Mouse (Mus musculus): Measurements from ENCODE around the gene Ufl1. TPM values are rescaled to one million over a fixed set of nuclear protein-coding genes. Genes with fewer than 3 reads are reported as not detected.
A peak's percentile ranks its signal among the peaks of the same experiment; 100 is the strongest.
"Not testable (repeated sequence)": the region's sequence is repeated elsewhere in the genome, so short reads cannot be mapped to it uniquely, and the experiment has no call there.

Gene Ufl1
- 17.7 and 22.8 TPM in 2 replicates for total RNA-seq (2017)

DNA sequence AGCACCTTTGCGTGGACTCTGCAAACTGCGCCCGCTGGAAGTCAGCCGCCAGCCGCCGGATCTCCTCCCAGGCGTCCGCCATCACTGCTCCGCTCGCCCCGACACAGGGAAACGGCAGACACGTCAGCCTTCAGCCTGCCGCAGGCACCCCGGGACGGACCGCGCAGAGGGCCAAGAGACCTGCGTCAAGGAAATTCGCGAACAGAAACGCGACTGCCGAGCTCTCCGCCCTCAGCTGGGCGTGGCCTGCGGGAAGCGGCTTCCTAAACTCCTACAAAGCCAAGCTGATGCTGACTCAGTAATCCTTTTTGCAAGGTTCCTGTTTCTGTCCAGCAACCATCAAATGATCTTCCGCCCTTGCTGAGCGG is at the start of gene Ufl1:
Gene Ufl1 (minus strand): TSS at position 151 of the 368 bp plus-strand sequence.
- peak; percentile 97 for ATAC-seq (ENCODE audit: extremely low read depth, insufficient number of reproducible peaks, low FRiP score, poor library complexity, severe bottlenecking)

DNA sequence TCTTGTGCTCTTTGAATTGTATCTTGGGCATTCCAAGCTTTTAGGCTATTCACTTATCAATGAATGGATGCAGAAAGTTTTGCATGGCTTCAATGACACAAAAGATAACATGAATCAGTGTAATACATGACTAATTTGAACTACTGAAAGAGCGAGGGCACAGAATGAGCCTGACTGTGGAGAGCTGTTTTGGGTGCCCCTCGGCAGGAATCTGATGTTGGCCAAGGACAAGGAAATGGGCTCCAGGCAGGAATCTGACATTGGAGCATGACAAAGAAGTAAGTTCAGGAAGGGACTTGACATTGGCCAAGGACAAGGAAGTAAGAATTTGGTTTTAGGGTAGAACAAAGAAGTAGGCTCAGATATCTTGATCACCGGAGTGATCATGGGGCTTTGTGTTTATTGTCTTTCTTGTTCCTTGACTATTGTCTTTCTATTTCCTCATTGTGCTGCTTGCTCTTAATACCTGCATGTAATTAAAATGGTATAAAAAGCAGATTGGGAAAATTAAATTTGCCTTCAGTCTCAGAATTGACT is 44.1 kb upstream of the Ufl1 start:
- ATAC-seq (ENCODE audit: extremely low read depth, insufficient number of reproducible peaks, low FRiP score, poor library complexity, severe bottlenecking): no peak

GRCm38 (mm10) chr4:25322631-25323178 is 41.1 kb upstream of the Ufl1 start:
- no peak for ATAC-seq (ENCODE audit: extremely low read depth, insufficient number of reproducible peaks, low FRiP score, poor library complexity, severe bottlenecking)

DNA sequence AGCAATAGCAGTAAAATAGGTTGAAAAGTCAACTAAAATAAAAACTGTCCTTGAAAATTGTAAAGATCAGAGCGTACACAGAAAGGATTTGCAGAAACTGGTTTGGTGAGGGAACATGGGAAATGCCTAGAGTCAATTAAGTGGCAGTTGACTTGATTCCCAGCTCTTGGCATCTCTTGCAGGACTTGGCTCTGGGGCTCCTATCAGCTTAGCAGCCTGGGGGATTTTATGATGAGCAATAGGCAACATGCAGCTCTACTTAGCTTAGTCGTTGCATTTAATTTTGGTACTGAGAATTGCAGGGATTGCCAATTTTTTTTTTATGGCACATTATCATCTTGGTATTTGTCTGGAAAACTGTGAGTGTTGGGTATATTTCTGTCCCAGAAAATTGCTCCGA is 32.1 kb upstream of the Ufl1 start:
- no peak for ATAC-seq (ENCODE audit: extremely low read depth, insufficient number of reproducible peaks, low FRiP score, poor library complexity, severe bottlenecking)

- not testable (repeated sequence) for ATAC-seq (ENCODE audit: extremely low read depth, insufficient number of reproducible peaks, low FRiP score, poor library complexity, severe bottlenecking)
Measured at GRCm38 (mm10) chr4:25285002-25285401, 3.4 kb upstream of the Ufl1 start.

- ATAC-seq (ENCODE audit: extremely low read depth, insufficient number of reproducible peaks, low FRiP score, poor library complexity, severe bottlenecking): peak; percentile 25
Measured at GRCm38 (mm10) chr4:25280938-25281670, 517 bp downstream of the Ufl1 start.

DNA sequence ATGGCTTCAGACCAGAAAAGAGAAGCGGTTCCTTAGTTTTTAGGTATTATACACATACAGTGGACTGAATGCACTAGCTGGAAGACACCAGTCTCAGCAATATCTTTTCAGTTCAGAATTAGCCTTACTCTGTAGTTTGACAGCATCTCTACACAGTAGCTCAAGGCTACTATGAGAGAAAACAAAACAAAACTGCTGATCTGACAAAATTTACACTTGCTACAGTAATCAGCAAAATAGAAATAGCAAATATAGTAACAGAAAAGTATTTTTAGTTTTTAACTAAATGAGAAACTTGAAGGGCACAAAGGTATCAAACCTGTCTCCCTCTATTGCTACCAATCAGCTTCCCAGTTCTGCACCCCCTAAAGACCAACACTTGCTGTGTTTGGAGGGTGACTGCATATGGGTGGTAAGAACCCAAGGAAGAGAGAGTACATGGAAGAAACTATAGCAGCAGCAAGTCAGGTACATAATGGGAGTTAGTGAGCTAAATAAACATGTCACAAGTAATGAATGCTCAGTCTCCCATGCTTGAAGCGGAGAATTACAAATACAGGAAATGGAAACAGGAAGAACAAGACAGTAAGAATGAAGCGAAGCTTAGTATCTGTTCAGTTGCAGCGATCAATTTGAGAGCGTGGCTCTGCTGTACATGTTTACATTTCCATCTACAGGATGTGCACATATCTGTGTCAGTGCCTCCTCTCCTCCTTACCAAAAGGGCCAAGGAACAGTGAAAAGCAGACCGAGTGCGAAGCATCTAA is 8.6 kb downstream of the Ufl1 start:
- ATAC-seq (ENCODE audit: extremely low read depth, insufficient number of reproducible peaks, low FRiP score, poor library complexity, severe bottlenecking): peak; percentile 60; the same call in 1 of the 2 replicates

DNA sequence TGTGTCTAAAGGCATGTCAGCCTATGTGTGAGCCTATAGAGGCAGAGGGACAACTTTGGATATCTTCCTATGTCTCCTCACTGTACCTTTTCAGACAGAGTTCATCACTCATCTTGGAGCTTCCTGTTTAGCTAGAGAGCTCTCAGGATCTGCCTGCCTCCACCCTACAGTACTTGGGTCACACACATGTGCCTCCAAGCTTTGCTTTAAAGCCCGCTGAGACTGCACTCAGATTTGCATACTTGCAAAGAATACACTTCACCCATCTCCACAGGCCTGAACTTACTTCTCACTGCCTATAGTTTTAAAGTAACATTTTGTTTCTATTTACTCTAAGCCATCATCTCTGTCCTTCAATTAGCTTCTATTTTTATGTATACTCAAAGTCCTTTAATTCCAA is 9.7 kb downstream of the Ufl1 start:
- ATAC-seq (ENCODE audit: extremely low read depth, insufficient number of reproducible peaks, low FRiP score, poor library complexity, severe bottlenecking): no peak

- ATAC-seq (ENCODE audit: extremely low read depth, insufficient number of reproducible peaks, low FRiP score, poor library complexity, severe bottlenecking): no peak
Measured at GRCm38 (mm10) chr4:25267144-25267543, 14.5 kb downstream of the Ufl1 start.

GRCm38 (mm10) chr4:25257822-25258398 is 23.7 kb downstream of the Ufl1 start:
- ATAC-seq (ENCODE audit: extremely low read depth, insufficient number of reproducible peaks, low FRiP score, poor library complexity, severe bottlenecking): no peak

- no peak for ATAC-seq (ENCODE audit: extremely low read depth, insufficient number of reproducible peaks, low FRiP score, poor library complexity, severe bottlenecking)
Measured at GRCm38 (mm10) chr4:25242776-25243175, 38.8 kb downstream of the Ufl1 start, which contains the start of gene Fhl5. Gene Fhl5 (minus strand): TSS chr4:25242876.

DNA sequence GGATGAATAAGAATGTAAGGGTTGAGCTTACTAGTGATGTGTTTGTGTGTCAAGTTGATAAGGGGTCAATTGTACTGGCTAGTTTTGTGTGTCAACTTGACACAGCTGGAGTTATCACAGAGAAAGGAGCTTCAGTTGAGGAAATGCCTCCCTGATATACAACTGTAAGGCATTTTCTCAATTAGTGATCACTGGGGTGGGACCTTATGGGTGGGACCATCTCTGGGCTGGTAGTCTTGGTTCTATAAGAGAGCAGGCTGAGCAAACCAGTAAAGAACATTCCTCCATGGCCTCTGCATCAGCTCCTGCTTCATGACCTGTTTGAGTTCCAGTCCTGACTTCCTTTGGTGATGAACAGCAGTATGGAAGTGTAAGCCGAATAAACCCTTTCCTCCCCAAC is 46.0 kb downstream of the Ufl1 start:
- not testable (repeated sequence) for ATAC-seq (ENCODE audit: extremely low read depth, insufficient number of reproducible peaks, low FRiP score, poor library complexity, severe bottlenecking)

DNA sequence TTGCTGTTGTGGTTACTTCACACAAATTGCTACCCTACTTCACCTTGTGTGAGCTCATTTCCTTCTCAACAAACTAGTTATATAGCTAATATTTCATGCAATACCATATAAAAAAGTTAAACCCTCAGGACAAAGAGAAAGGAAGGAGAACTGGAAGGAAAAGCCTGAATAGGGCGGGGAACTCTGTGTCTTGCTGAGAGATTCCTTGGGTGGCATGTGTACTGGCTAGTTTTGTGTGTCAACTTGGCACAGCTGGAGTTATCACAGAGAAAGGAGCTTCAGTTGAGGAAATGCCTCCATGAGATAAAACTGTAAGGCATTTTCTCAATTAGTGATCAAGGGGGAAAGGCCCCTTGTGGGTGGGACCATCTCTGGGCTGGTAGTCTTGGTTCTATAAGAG is 47.9 kb downstream of the Ufl1 start:
- ATAC-seq (ENCODE audit: extremely low read depth, insufficient number of reproducible peaks, low FRiP score, poor library complexity, severe bottlenecking): not testable (repeated sequence)

DNA sequence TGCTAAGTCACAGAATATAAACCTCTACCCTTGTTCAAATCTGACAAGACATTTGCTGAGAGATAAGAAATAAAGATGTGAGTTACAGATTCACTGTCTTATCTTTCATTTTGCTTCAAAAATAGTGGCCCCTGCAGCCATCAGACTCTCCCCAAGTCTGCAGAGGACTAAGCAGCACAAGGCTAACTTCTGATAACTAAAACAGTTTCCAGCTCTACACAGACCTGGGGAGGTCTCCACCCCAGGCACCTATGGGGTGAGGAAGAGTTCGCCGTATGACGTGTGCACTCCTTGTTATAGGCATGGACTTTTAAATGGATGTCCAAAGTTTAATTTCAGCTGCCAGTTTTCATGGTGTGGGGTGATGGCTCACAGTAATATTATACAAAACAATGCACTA is 49.1 kb downstream of the Ufl1 start:
- no peak for ATAC-seq (ENCODE audit: extremely low read depth, insufficient number of reproducible peaks, low FRiP score, poor library complexity, severe bottlenecking)

- no peak for ATAC-seq (ENCODE audit: extremely low read depth, insufficient number of reproducible peaks, low FRiP score, poor library complexity, severe bottlenecking)
Measured at GRCm38 (mm10) chr4:25227527-25227926, 54.1 kb downstream of the Ufl1 start.

GRCm38 (mm10) chr4:25221927-25222326 is 59.7 kb downstream of the Ufl1 start:
- no peak for ATAC-seq (ENCODE audit: extremely low read depth, insufficient number of reproducible peaks, low FRiP score, poor library complexity, severe bottlenecking)

DNA sequence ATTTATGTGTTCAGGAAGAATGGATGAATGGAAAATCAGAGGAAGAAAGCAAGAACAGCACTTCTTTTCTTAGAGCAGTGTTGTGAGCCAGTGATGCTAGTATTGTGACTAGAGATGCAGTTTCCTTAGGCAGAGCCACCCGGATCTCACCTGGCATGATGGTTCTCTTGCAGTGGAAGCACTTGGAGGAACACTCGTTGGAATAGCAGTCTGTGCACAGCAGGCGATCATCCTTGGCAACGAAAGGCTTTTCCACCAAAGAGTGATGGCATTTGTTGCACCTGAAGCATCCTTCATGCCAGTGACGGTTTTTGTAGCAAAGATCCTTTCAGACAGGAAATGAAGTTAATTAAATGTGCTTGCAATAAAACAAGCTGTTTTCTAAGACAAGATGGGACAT is 68.2 kb downstream of the Ufl1 start:
- ATAC-seq (ENCODE audit: extremely low read depth, insufficient number of reproducible peaks, low FRiP score, poor library complexity, severe bottlenecking): no peak

DNA sequence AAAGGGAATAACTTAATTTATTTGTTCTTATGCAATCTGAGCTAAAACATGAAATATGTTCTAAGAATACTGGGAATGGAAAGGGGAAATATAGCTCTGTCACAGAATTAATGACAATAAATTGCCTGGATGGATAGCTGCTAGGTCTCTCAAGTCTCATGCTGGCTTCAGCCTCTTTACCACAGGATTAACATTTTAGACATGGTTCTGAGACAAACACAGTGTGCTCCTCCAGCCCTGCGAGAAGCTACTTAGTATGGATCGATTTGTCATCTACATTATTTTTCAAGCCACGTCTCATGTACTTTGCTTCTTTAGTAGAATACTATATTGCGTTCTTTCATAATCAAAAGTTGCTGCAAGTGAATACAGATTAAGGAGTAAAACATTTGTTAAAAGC is 75.5 kb downstream of the Ufl1 start:
- ATAC-seq (ENCODE audit: extremely low read depth, insufficient number of reproducible peaks, low FRiP score, poor library complexity, severe bottlenecking): no peak

All from neutrophil, adult 5-6 weeks (primary cell).